Mouse (Mus musculus) MEL (cell line): ENCODE data around the gene Tnfaip2. TPM values are rescaled to one million over a fixed set of nuclear protein-coding genes. Genes with fewer than 3 reads are reported as not detected.
A peak's percentile ranks its signal among the peaks of the same experiment; 100 is the strongest.

ENCODE experiments used
- DNase-seq: peaks from one replicate; pipeline ENCODE4 v3.0.0; 2011; ENCODE audit warnings: low read depth, low spot score
- H3K27ac ChIP-seq: 2 replicates; pipeline ENCODE4 v1.5.1; 2012; ENCODE audit warnings: low read depth, mild to moderate bottlenecking, control low read depth, low read length, moderate library complexity; ENCODE audit not compliant: control insufficient read depth
- H3K27me3 ChIP-seq, 2 experiments: fragments of 150-350 bp in 1 of 2; sonication (generic) in 1 of 2; 2 replicates each; pipeline ENCODE4 v1.6.1; 2012; ENCODE audit warnings: low read length in 2 of 2, mild to moderate bottlenecking in 2 of 2, improper control_type of control experiment in 1 of 2, moderate library complexity in 1 of 2; ENCODE audit not compliant: insufficient read depth in 2 of 2, control insufficient read depth in 1 of 2
- H3K36me3 ChIP-seq, 2 experiments: 2 replicates each; pipeline ENCODE4 v1.6.1; 2012 to 2014; ENCODE audit warnings: low read length in 2 of 2, improper control_type of control experiment in 1 of 2, inconsistent platforms in 1 of 2, mild to moderate bottlenecking in 1 of 2; ENCODE audit not compliant: insufficient read depth in 2 of 2, control insufficient read depth in 1 of 2
- H3K4me1 ChIP-seq, 2 experiments: fragments of 150-350 bp in 1 of 2; sonication (generic) in 1 of 2; 2 replicates each; pipeline ENCODE4 v1.6.1; 2012; ENCODE audit warnings: low read length in 2 of 2, improper control_type of control experiment in 1 of 2, mild to moderate bottlenecking in 1 of 2; ENCODE audit not compliant: insufficient read depth in 2 of 2, control insufficient read depth in 1 of 2
- H3K4me3 ChIP-seq, 2 experiments: fragments of 150-350 bp in 1 of 2; sonication (generic) in 1 of 2; 2 replicates each; pipeline ENCODE4 v1.5.1; 2012; ENCODE audit warnings: low read depth in 2 of 2, low read length in 2 of 2, mild to moderate bottlenecking in 2 of 2, moderate library complexity in 2 of 2, control low read depth in 1 of 2, improper control_type of control experiment in 1 of 2; ENCODE audit not compliant: control insufficient read depth in 1 of 2, insufficient read depth in 1 of 2
- H3K79me2 ChIP-seq: 2 replicates; pipeline ENCODE4 v1.6.1; 2012; ENCODE audit warnings: mild to moderate bottlenecking, low read length, moderate library complexity; ENCODE audit not compliant: control insufficient read depth, poor library complexity, insufficient read depth
- H3K9ac ChIP-seq: 2 replicates; pipeline ENCODE4 v1.6.1; 2012; ENCODE audit warnings: low read depth, mild to moderate bottlenecking, control low read depth, low read length, moderate library complexity; ENCODE audit not compliant: control insufficient read depth, poor library complexity, severe bottlenecking
- H3K9me3 ChIP-seq: fragments of 150-350 bp; sonication (generic); replicated peaks from 2 replicates; pipeline ENCODE4 v1.6.1; 2012; ENCODE audit warnings: mild to moderate bottlenecking, low read length, improper control_type of control experiment, moderate library complexity; ENCODE audit not compliant: insufficient read depth
- BHLHE40 ChIP-seq: IDR thresholded peaks from 2 replicates; pipeline ENCODE4 v1.6.1; 2012; ENCODE audit warnings: low read depth, mild to moderate bottlenecking, inconsistent platforms, low read length, improper control_type of control experiment, borderline replicate concordance
- CHD1 ChIP-seq: IDR thresholded peaks from 2 replicates; pipeline ENCODE4 v1.6.1; 2012; ENCODE audit warnings: low read depth, mild to moderate bottlenecking, inconsistent platforms, low read length, improper control_type of control experiment
- CHD2 ChIP-seq: IDR thresholded peaks from 2 replicates; pipeline ENCODE4 v1.6.1; 2011; ENCODE audit warnings: low read length, improper control_type of control experiment
- CTCF ChIP-seq, 3 experiments: IDR thresholded peaks in 2 of 3; conservative IDR thresholded peaks in 1 of 3; 2 replicates each; pipeline ENCODE4 v1.5.1; 2011 to 2012; ENCODE audit warnings: low read length in 3 of 3, low read depth in 2 of 3, mild to moderate bottlenecking in 2 of 3, improper control_type of control experiment in 1 of 3, inconsistent platforms in 1 of 3, mixed read lengths in 1 of 3, moderate library complexity in 1 of 3; ENCODE audit not compliant: control insufficient read depth in 1 of 3, insufficient read depth in 1 of 3, poor library complexity in 1 of 3, severe bottlenecking in 1 of 3
- E2F4 ChIP-seq: IDR thresholded peaks from 2 replicates; pipeline ENCODE4 v1.6.1; 2011; ENCODE audit warnings: low read depth, low read length, improper control_type of control experiment, borderline replicate concordance
- ELF1 ChIP-seq: IDR thresholded peaks from 2 replicates; pipeline ENCODE4 v1.6.1; 2014; ENCODE audit warnings: low read depth, mild to moderate bottlenecking, inconsistent platforms, low read length, improper control_type of control experiment, moderate library complexity
- EP300 ChIP-seq, 2 experiments: IDR thresholded peaks; 2 replicates each; pipeline ENCODE4 v1.6.1; 2011; ENCODE audit warnings: improper control_type of control experiment in 2 of 2, low read length in 2 of 2, low read depth in 1 of 2, mild to moderate bottlenecking in 1 of 2
- ETS1 ChIP-seq: IDR thresholded peaks from 2 replicates; pipeline ENCODE4 v1.6.1; 2012; ENCODE audit warnings: low read depth, mild to moderate bottlenecking, inconsistent platforms, low read length, improper control_type of control experiment, moderate library complexity
- GABPA ChIP-seq: IDR thresholded peaks from 2 replicates; pipeline ENCODE4 v1.6.1; 2012; ENCODE audit warnings: low read depth, mild to moderate bottlenecking, inconsistent platforms, low read length, improper control_type of control experiment, moderate library complexity
- GATA1 ChIP-seq: IDR thresholded peaks from 2 replicates; pipeline ENCODE4 v1.6.1; 2011; ENCODE audit warnings: low read depth, low read length, improper control_type of control experiment
- HCFC1 ChIP-seq: IDR thresholded peaks from 2 replicates; pipeline ENCODE4 v1.6.1; 2012; ENCODE audit warnings: low read depth, mild to moderate bottlenecking, inconsistent platforms, low read length, improper control_type of control experiment, moderate library complexity
- JUND ChIP-seq: IDR thresholded peaks from 2 replicates; pipeline ENCODE4 v1.6.1; 2011; ENCODE audit warnings: low read depth, mild to moderate bottlenecking, improper control_type of control experiment, low read length
- MAX ChIP-seq: IDR thresholded peaks from 2 replicates; pipeline ENCODE4 v1.6.1; 2011; ENCODE audit warnings: low read length, improper control_type of control experiment
- MAZ ChIP-seq: IDR thresholded peaks from 2 replicates; pipeline ENCODE4 v1.6.1; 2012; ENCODE audit warnings: low read depth, mild to moderate bottlenecking, inconsistent platforms, low read length, improper control_type of control experiment
- MEF2A ChIP-seq: IDR thresholded peaks from 2 replicates; pipeline ENCODE4 v1.6.1; 2014; ENCODE audit warnings: low read depth, mild to moderate bottlenecking, inconsistent platforms, low read length, improper control_type of control experiment; ENCODE audit not compliant: poor library complexity, insufficient replicate concordance, severe bottlenecking; ENCODE audit errors: extremely low read depth
- MXI1 ChIP-seq: IDR thresholded peaks from 2 replicates; pipeline ENCODE4 v1.6.1; 2011; ENCODE audit warnings: mild to moderate bottlenecking, low read depth, low read length, improper control_type of control experiment
- MYC ChIP-seq: IDR thresholded peaks from 2 replicates; pipeline ENCODE4 v1.6.1; 2011; ENCODE audit warnings: low read depth, mild to moderate bottlenecking, low read length, improper control_type of control experiment, moderate library complexity
- NELFE ChIP-seq: IDR thresholded peaks from 2 replicates; pipeline ENCODE4 v1.6.1; 2011; ENCODE audit warnings: low read depth, low read length, improper control_type of control experiment
- NRF1 ChIP-seq: IDR thresholded peaks from 2 replicates; pipeline ENCODE4 v1.6.1; 2014; ENCODE audit warnings: low read depth, mild to moderate bottlenecking, inconsistent platforms, low read length, improper control_type of control experiment, moderate library complexity; ENCODE audit not compliant: poor library complexity, insufficient read depth, severe bottlenecking
- POLR2A ChIP-seq, 2 experiments: IDR thresholded peaks; 2 replicates each; pipeline ENCODE4 v1.6.1; 2011 to 2012; ENCODE audit warnings: low read length in 2 of 2, mild to moderate bottlenecking in 2 of 2, control low read depth in 1 of 2, improper control_type of control experiment in 1 of 2, low read depth in 1 of 2, moderate library complexity in 1 of 2; ENCODE audit not compliant: control insufficient read depth in 1 of 2, insufficient read depth in 1 of 2, poor library complexity in 1 of 2
- POLR2AphosphoS2 ChIP-seq: IDR thresholded peaks from 2 replicates; pipeline ENCODE4 v1.6.1; 2011; ENCODE audit warnings: low read length, improper control_type of control experiment
- RAD21 ChIP-seq: IDR thresholded peaks from 2 replicates; pipeline ENCODE4 v1.6.1; 2011; ENCODE audit warnings: mild to moderate bottlenecking, low read depth, low read length, improper control_type of control experiment
- RCOR1 ChIP-seq: IDR thresholded peaks from 2 replicates; pipeline ENCODE4 v1.6.1; 2012; ENCODE audit warnings: low read depth, mild to moderate bottlenecking, inconsistent platforms, low read length, improper control_type of control experiment
- SIN3A ChIP-seq: IDR thresholded peaks from 2 replicates; pipeline ENCODE4 v1.6.1; 2012; ENCODE audit warnings: low read length, improper control_type of control experiment, inconsistent platforms
- SMC3 ChIP-seq: IDR thresholded peaks from 2 replicates; pipeline ENCODE4 v1.6.1; 2011; ENCODE audit warnings: low read depth, low read length, improper control_type of control experiment
- TAL1 ChIP-seq: IDR thresholded peaks from 2 replicates; pipeline ENCODE4 v1.6.1; 2012; ENCODE audit warnings: mild to moderate bottlenecking, inconsistent platforms, low read length, moderate library complexity, mixed read lengths
- TBP ChIP-seq: IDR thresholded peaks from 2 replicates; pipeline ENCODE4 v1.8.0; 2011; ENCODE audit warnings: low read depth, low read length, improper control_type of control experiment
- TCF12 ChIP-seq: IDR thresholded peaks from 2 replicates; pipeline ENCODE4 v1.6.1; 2014; ENCODE audit warnings: low read depth, mild to moderate bottlenecking, inconsistent platforms, low read length, improper control_type of control experiment, moderate library complexity
- UBTF ChIP-seq: IDR thresholded peaks from 2 replicates; pipeline ENCODE4 v1.6.1; 2012; ENCODE audit warnings: low read depth, mild to moderate bottlenecking, inconsistent platforms, low read length, improper control_type of control experiment, moderate library complexity, borderline replicate concordance; ENCODE audit not compliant: insufficient read depth
- USF1 ChIP-seq: IDR thresholded peaks from 2 replicates; pipeline ENCODE4 v1.6.1; 2014; ENCODE audit warnings: low read depth, mild to moderate bottlenecking, inconsistent platforms, low read length, improper control_type of control experiment, moderate library complexity
- USF2 ChIP-seq, 2 experiments: IDR thresholded peaks; 2 replicates each; pipeline ENCODE4 v1.6.1; 2011 to 2012; ENCODE audit warnings: improper control_type of control experiment in 2 of 2, low read length in 2 of 2, borderline replicate concordance in 1 of 2, inconsistent platforms in 1 of 2, low read depth in 1 of 2, mild to moderate bottlenecking in 1 of 2; ENCODE audit not compliant: insufficient read depth in 1 of 2
- ZC3H11A ChIP-seq: IDR thresholded peaks from 2 replicates; pipeline ENCODE4 v1.6.1; 2012; ENCODE audit warnings: low read depth, mild to moderate bottlenecking, inconsistent platforms, low read length, improper control_type of control experiment
- ZKSCAN1 ChIP-seq: IDR thresholded peaks from 2 replicates; pipeline ENCODE4 v1.6.1; 2012; ENCODE audit warnings: low read depth, mild to moderate bottlenecking, inconsistent platforms, low read length, improper control_type of control experiment, moderate library complexity
- ZMIZ1 ChIP-seq: IDR thresholded peaks from 2 replicates; pipeline ENCODE4 v1.6.1; 2012; ENCODE audit warnings: low read depth, mild to moderate bottlenecking, inconsistent platforms, low read length, improper control_type of control experiment, moderate library complexity
- ZNF384 ChIP-seq: IDR thresholded peaks from 2 replicates; pipeline ENCODE4 v1.6.1; 2012; ENCODE audit warnings: low read depth, mild to moderate bottlenecking, inconsistent platforms, low read length, improper control_type of control experiment
- polyA plus RNA-seq, 2 experiments: library from polyadenylated mRNA; stranded (reverse) in 1 of 2; unstranded in 1 of 2; fragments of >175 nt in 1 of 2; fragments of >200 nt in 1 of 2; gene quantifications; 2 replicates each; pipeline versions ENCODE4 v1.2.1 to v1.2.4; 2012; ENCODE audit warnings: low replicate concordance in 2 of 2, low read depth in 1 of 2; ENCODE audit not compliant: insufficient read length in 2 of 2, insufficient read depth in 1 of 2, missing spikeins in 1 of 2
- total RNA-seq: library from RNA; depleted of rRNA; stranded (reverse); fragments of 300-350 nt; gene quantifications from 2 replicates; pipeline ENCODE4 v1.2.3, GENCODE M21; 2012

Tnfaip2 gene
- total and polyA plus RNA-seq, 3 experiments = 51.4 to 77.2 (median 66.8) TPM

DNA sequence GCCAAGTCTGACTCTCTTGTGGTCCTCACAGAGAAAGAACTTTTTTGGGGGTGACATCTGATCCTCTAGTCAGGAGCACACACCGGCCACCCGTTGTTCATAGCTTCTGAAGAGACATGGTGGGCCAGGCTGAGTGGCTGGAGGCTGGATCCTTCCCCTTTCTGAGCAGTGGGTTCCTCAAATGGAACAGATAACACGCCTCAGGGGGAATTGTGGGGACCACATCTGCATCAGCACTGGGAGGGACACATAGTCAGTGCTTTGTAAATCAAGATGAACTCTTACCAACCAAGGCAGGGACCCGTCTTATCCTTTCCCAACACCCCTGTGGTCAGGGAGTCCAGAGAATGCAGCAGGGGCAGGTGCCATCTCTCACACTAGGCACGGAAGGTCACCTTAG lies 22.4 kb upstream of the Tnfaip2 start:
- H3K9me3 ChIP-seq = no peaks in the 10 kb centered on the region
- no peaks in the 10 kb centered on the region for H3K36me3 ChIP-seq
- H3K4me3 ChIP-seq = no peak overlapping the region
- H3K27me3 ChIP-seq = no peaks in the 10 kb centered on the region
- peaks cover 0 to 13% of the 10 kb centered on the region in 2 experiments; a peak in 3 of 4 replicates for H3K4me1 ChIP-seq
- no peak overlapping the region for H3K27ac ChIP-seq
- no peak for TF ChIP-seq ZNF384
- no peak for TF ChIP-seq CHD1
- no peak for TF ChIP-seq UBTF
- TF ChIP-seq RAD21 = no peak
- TF ChIP-seq NELFE = no peak
- no peak for TF ChIP-seq BHLHE40
- no peak for TF ChIP-seq MAX
- TF ChIP-seq USF1 = no peak
- TF ChIP-seq ETS1 = no peak
- no peak for TF ChIP-seq ZMIZ1
- TF ChIP-seq MEF2A = no peak
- TF ChIP-seq GABPA = no peak
- peak in 1 of 2 experiments; percentile 56; a peak in 1 of 4 replicates for TF ChIP-seq EP300 (IDR thresholded peaks at IDR 0.05; ENCODE audit: low read depth in 1 of 2, low read length in 2 of 2)
- TF ChIP-seq POLR2A (IDR thresholded peaks at IDR 0.05; ENCODE audit: control insufficient read depth in 1 of 2, insufficient read depth in 1 of 2, low read depth in 1 of 2, low read length in 2 of 2, poor library complexity in 1 of 2) = no peak
- TF ChIP-seq CTCF (IDR thresholded peaks at IDR 0.05 in 2 of 3, conservative IDR thresholded peaks at IDR 0.05 in 1 of 3; ENCODE audit: control insufficient read depth in 1 of 3, insufficient read depth in 1 of 3, low read depth in 2 of 3, low read length in 3 of 3, poor library complexity in 1 of 3, severe bottlenecking in 1 of 3) = no peak
- TF ChIP-seq NRF1 = no peak
- no peak for TF ChIP-seq ZC3H11A
- TF ChIP-seq ELF1 = no peak
- no peak for TF ChIP-seq MAZ
- TF ChIP-seq TCF12 = no peak
- TF ChIP-seq TBP = peak; percentile 79
- TF ChIP-seq CHD2 = no peak
- TF ChIP-seq E2F4 = no peak
- no peak for TF ChIP-seq SIN3A
- no peak for TF ChIP-seq USF2 (IDR thresholded peaks at IDR 0.05; ENCODE audit: borderline replicate concordance in 1 of 2, insufficient read depth in 1 of 2, low read depth in 1 of 2, low read length in 2 of 2)
- no peak; the same call in 1 of the 2 replicates for TF ChIP-seq RCOR1
- no peak for TF ChIP-seq MXI1
- no peak for TF ChIP-seq MYC
- TF ChIP-seq TAL1 = no peak
- TF ChIP-seq POLR2AphosphoS2 = no peak
- TF ChIP-seq JUND = no peak
- TF ChIP-seq SMC3 = no peak
- TF ChIP-seq GATA1 = peak; percentile 51
- no peak for TF ChIP-seq HCFC1
- TF ChIP-seq ZKSCAN1 = peak; percentile 97
- no peaks in the 10 kb centered on the region for H3K79me2 ChIP-seq
- H3K9ac ChIP-seq = no peak overlapping the region
- DNase-seq = peak; percentile 77
